In the genomic region with DNA sequence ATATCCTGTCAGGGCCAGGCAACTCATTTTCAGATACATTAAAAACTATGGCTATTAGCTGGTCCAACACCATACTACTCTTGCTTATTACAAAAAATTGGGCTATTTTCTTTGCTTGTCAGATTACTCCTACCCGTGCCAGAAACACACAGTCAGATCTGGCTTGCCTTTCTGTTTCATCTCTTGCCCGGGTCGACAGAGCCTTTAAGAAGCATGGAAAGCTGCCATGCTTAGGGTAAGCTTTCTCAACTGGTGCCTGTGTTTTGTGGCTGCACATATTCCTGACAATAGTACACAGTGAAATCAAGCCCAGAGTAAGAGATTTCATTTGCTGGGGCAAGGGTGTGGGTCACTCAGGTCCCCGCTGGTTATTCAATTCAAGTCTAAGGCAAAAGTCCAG, we compare ENCODE assay signal across 24 mouse cellular contexts.
"Had no signal": no experiment of that assay in that cellular context is flagged by ENCODE, and none has a peak within 500 bp of the region (broad histone marks: within the 10 kb centered on the region; RNA-seq: fewer than 3 reads in every experiment).

No protein-coding gene starts in this region.

- H3K9me3 ChIP-seq: limb, embryonic 10.5 days; limb, embryonic 13.5 days; liver, embryonic 12.5 days; liver, embryonic 15.5 days; lung, embryonic 15.5 days; megakaryocyte, embryonic 14.5 days; midbrain, embryonic 10.5 days; neural tube, embryonic 12.5 days; stomach, embryonic 15.5 days had no signal

- H3K27me3 ChIP-seq: limb, embryonic 13.5 days; liver, embryonic 12.5 days; liver, embryonic 15.5 days; lung, embryonic 15.5 days; megakaryocyte, embryonic 14.5 days; neural tube, embryonic 12.5 days; stomach, embryonic 15.5 days had no signal

- H3K27ac ChIP-seq: kidney, postnatal 0 days; layer of hippocampus, adult 2 months; limb, embryonic 10.5 days; limb, embryonic 13.5 days; liver, embryonic 12.5 days; liver, embryonic 15.5 days; lung, embryonic 15.5 days; midbrain, embryonic 10.5 days; neural tube, embryonic 12.5 days; stomach, embryonic 15.5 days had no signal

- ATAC-seq: liver, embryonic 12.5 days had no signal

- H3K36me3 ChIP-seq: limb, embryonic 10.5 days; limb, embryonic 13.5 days; liver, embryonic 12.5 days; liver, embryonic 15.5 days; lung, embryonic 15.5 days; midbrain, embryonic 10.5 days; neural tube, embryonic 12.5 days; stomach, embryonic 15.5 days had no signal

- H3K9ac ChIP-seq: limb, embryonic 13.5 days; liver, embryonic 12.5 days; liver, embryonic 15.5 days; lung, embryonic 15.5 days; neural tube, embryonic 12.5 days; stomach, embryonic 15.5 days had no signal

- H3K4me2 ChIP-seq: limb, embryonic 13.5 days; liver, embryonic 12.5 days; liver, embryonic 15.5 days; lung, embryonic 15.5 days; neural tube, embryonic 12.5 days; stomach, embryonic 15.5 days had no signal

- DNase-seq: kidney, adult 2 months; kidney, postnatal 25 days; layer of hippocampus, adult 9-11 months; layer of hippocampus, postnatal 36 days; liver; lung, adult 18-20 months; lung, postnatal 10 days; lung, postnatal 36 days; midbrain, embryonic 14.5 days; retina, postnatal 1 day; right cerebral cortex, postnatal 25 days; spleen, adult 18-20 months; thymus, postnatal 25 days had no signal

- H3K4me3 ChIP-seq: layer of hippocampus, adult 2 months; limb, embryonic 10.5 days; limb, embryonic 13.5 days; liver, embryonic 12.5 days; liver, embryonic 15.5 days; lung, embryonic 15.5 days; megakaryocyte, embryonic 14.5 days; midbrain, embryonic 10.5 days; neural tube, embryonic 12.5 days; stomach, embryonic 15.5 days had no signal

- H3K4me1 ChIP-seq: liver, embryonic 12.5 days; liver, embryonic 15.5 days; megakaryocyte, embryonic 14.5 days; midbrain, embryonic 10.5 days; neural tube, embryonic 12.5 days; stomach, embryonic 15.5 days had no signal
